Mouse (Mus musculus) heart, embryonic 16.5 days (tissue): ENCODE data around the gene Raph1. TPM values are rescaled to one million over a fixed set of nuclear protein-coding genes. Genes with fewer than 3 reads are reported as not detected.

Experiments
- microRNA-seq: library from miRNA; unstranded; fragments of <30 nt; microRNA quantifications from one replicate; pipeline ENCODE4, GENCODE M21; 2017
- polyA plus RNA-seq: library from polyadenylated mRNA; unstranded; fragments of >200 nt; fragmentation: Nextera tagmentation; extraction: Ambion mirVana; gene quantifications from 2 replicates; pipeline ENCODE4 v1.2.1, GENCODE M21; 2015

Raph1 gene
- polyA plus RNA-seq, 1 experiment from 2014 or later: 51.4 TPM

Small RNAs within 50 kb of the gene (microRNA-seq; reads per million reads assigned to microRNA genes)
- not detected for gene Gm23762

Other genes starting within 250 kb of the Raph1 start
- 21.1 and 26.3 TPM in 2 replicates for gene Cyp20a1, start 223.8 kb downstream of the Raph1 start, polyA plus RNA-seq
- 23.0 and 23.7 TPM in 2 replicates for gene Abi2, start 157.5 kb downstream of the Raph1 start, polyA plus RNA-seq
- 0.81 and 3.7 TPM in 2 replicates for gene Cd28, start 149.7 kb upstream of the Raph1 start, polyA plus RNA-seq